7 mouse cellular contexts compared by ENCODE assay signal in genomic region chr6:126939487-126940171, GRCm38 (mm10). TPM values are rescaled to one million over a fixed set of nuclear protein-coding genes. Genes with fewer than 3 reads are reported as not detected.
DNase-seq lines count a peak whose midpoint lies in the region; ATAC-seq and TF ChIP-seq lines count a peak whose summit lies in the region.

Rad51ap1 (minus strand) TSS chr6:126939587.
D6Wsu163e (plus strand) TSS chr6:126939962.

- DNase-seq in adrenal gland, postnatal 10 days: peak; percentile 95
- DNase-seq in embryonic facial prominence, embryonic 10.5 days (ENCODE audit: low spot score): peak; percentile 96
- peak; percentile 66 for DNase-seq in gonadal fat pad, adult 2 months (ENCODE audit: low read depth)
- peak; percentile 97 for DNase-seq in left cerebral cortex, postnatal 4 days

- H3K4me3 ChIP-seq in embryonic facial prominence, embryonic 10.5 days: peak within 1 kb of the TSS; percentile 83
- peak within 1 kb of the TSS; percentile 58 for H3K4me3 ChIP-seq in intestine, postnatal 0 days (ENCODE audit: low read depth, low read length)
- peak within 1 kb of the TSS; percentile 78 for H3K4me3 ChIP-seq in midbrain, embryonic 12.5 days
- peak within 1 kb of the TSS; percentile 78 for H3K4me3 ChIP-seq in small intestine, adult 2 months (ENCODE audit: low read depth, low read length)

- H3K4me2 ChIP-seq in intestine, postnatal 0 days (replicated peaks; ENCODE audit: low read depth): peak within 1 kb of the TSS; percentile 87
- H3K4me2 ChIP-seq in midbrain, embryonic 12.5 days (replicated peaks): peak within 1 kb of the TSS; percentile 98

- intact Hi-C loops in left cerebral cortex, postnatal 4 days (cut with DNase I): no loop called here

- under 1% methylated on average over 33 of the region's 33 CpGs for WGBS in embryonic facial prominence, embryonic 10.5 days
- WGBS in intestine, postnatal 0 days: under 1% methylated on average over 33 of the region's 33 CpGs
- WGBS in midbrain, embryonic 12.5 days: under 1% methylated on average over 33 of the region's 33 CpGs
- WGBS in small intestine, adult 2 months: under 1% methylated on average over 33 of the region's 33 CpGs

- no peak for TF ChIP-seq POLR2A in small intestine, adult 2 months (IDR thresholded peaks at IDR 0.05; ENCODE audit: low read depth, low read length)

- peak within 1 kb of the TSS; percentile 47 for H3K9ac ChIP-seq in intestine, postnatal 0 days (ENCODE audit: low read depth, low read length)
- H3K9ac ChIP-seq in midbrain, embryonic 12.5 days (replicated peaks): peak within 1 kb of the TSS; percentile 79

- H3K36me3 ChIP-seq in embryonic facial prominence, embryonic 10.5 days (replicated peaks): peaks cover 9% of the 10 kb centered on the region
- 0 out of 2 replicates have a peak, but pooled peaks cover 6% of the 10 kb centered on the region for H3K36me3 ChIP-seq in intestine, postnatal 0 days (ENCODE audit: control insufficient read depth, insufficient read depth)
- peaks cover 14% of the 10 kb centered on the region; the same call in 1 of the 2 replicates for H3K36me3 ChIP-seq in midbrain, embryonic 12.5 days
- H3K36me3 ChIP-seq in small intestine, adult 2 months (ENCODE audit: control insufficient read depth, insufficient read depth, low read length): peaks cover 14% of the 10 kb centered on the region

- peaks cover 30% of the 10 kb centered on the region for H3K4me1 ChIP-seq in embryonic facial prominence, embryonic 10.5 days
- H3K4me1 ChIP-seq in intestine, postnatal 0 days (replicated peaks; ENCODE audit: control insufficient read depth, insufficient read depth, low read length): 0 out of 2 replicates have a peak, but pooled peaks cover 4% of the 10 kb centered on the region
- H3K4me1 ChIP-seq in midbrain, embryonic 12.5 days: peaks cover 31% of the 10 kb centered on the region
- H3K4me1 ChIP-seq in small intestine, adult 2 months (ENCODE audit: control insufficient read depth, insufficient read depth, insufficient read length, low read length): peaks cover 4% of the 10 kb centered on the region

- peak; percentile 0; the same call in 1 of the 2 replicates for TF ChIP-seq CTCF in intestine, postnatal 0 days (IDR thresholded peaks at IDR 0.05; ENCODE audit: low read depth)
- TF ChIP-seq CTCF in small intestine, adult 2 months (IDR thresholded peaks at IDR 0.05; ENCODE audit: extremely low read depth, insufficient read length, insufficient replicate concordance, low read depth, low read length): no peak

- no peaks in the 10 kb centered on the region for H3K9me3 ChIP-seq in embryonic facial prominence, embryonic 10.5 days
- no peaks in the 10 kb centered on the region for H3K9me3 ChIP-seq in intestine, postnatal 0 days (ENCODE audit: control insufficient read depth)
- H3K9me3 ChIP-seq in midbrain, embryonic 12.5 days: no peaks in the 10 kb centered on the region

- H3K27ac ChIP-seq in embryonic facial prominence, embryonic 10.5 days (replicated peaks): peak within 1 kb of the TSS; percentile 88
- H3K27ac ChIP-seq in intestine, postnatal 0 days (ENCODE audit: low read depth, low read length): no peak within 1 kb of the TSS; the same call in 1 of the 2 replicates
- H3K27ac ChIP-seq in midbrain, embryonic 12.5 days (replicated peaks): peak within 1 kb of the TSS; percentile 30; the same call in 1 of the 2 replicates
- 0 out of 2 replicates have a peak within 1 kb of the TSS, but pooled peaks have one; percentile 9 for H3K27ac ChIP-seq in small intestine, adult 2 months (ENCODE audit: insufficient read depth, low read depth, low read length)

- H3K27me3 ChIP-seq in embryonic facial prominence, embryonic 10.5 days (replicated peaks; ENCODE audit: low read depth, poor library complexity, severe bottlenecking): no peaks in the 10 kb centered on the region
- H3K27me3 ChIP-seq in intestine, postnatal 0 days (replicated peaks; ENCODE audit: control insufficient read depth, insufficient read depth, low read length): no peaks in the 10 kb centered on the region
- no peaks in the 10 kb centered on the region for H3K27me3 ChIP-seq in midbrain, embryonic 12.5 days
- no peaks in the 10 kb centered on the region for H3K27me3 ChIP-seq in small intestine, adult 2 months (ENCODE audit: control insufficient read depth, insufficient read depth, low read length)

- ATAC-seq in intestine, postnatal 0 days: peak; percentile 100
- ATAC-seq in midbrain, embryonic 12.5 days (ENCODE audit: low FRiP score, low read depth): peak; percentile 98

RNA-seq across cellular contexts. Expression of gene Rad51ap1, which starts in this region (rescaled TPM):
- 10 to 100 TPM; 11.1 to 12.1 TPM for total RNA-seq in adrenal gland, postnatal 10 days (2021)
- 76.9 and 79.3 TPM in 2 replicates for polyA plus RNA-seq in embryonic facial prominence, embryonic 10.5 days (2016; fragmentation: Nextera tagmentation; extraction: Ambion mirVana)
- polyA plus RNA-seq in gonadal fat pad, adult 2 months (2012; rRNA removed): 1.1 and 1.4 TPM in 2 replicates
- 11.5 and 12.8 TPM in 2 replicates for polyA plus RNA-seq in intestine, postnatal 0 days (2015; fragmentation: Nextera tagmentation; extraction: Ambion mirVana)
- 1 to 10 TPM; 6.8 to 8.1 TPM for total RNA-seq in left cerebral cortex, postnatal 4 days (2021)
- 56.2 and 56.7 TPM in 2 replicates for polyA plus RNA-seq in midbrain, embryonic 12.5 days (2016; fragmentation: Nextera tagmentation; extraction: Ambion mirVana)
- 1.1 and 2.3 TPM in 2 replicates for polyA plus RNA-seq in small intestine, adult 2 months (2012; rRNA removed)

RNA-seq across cellular contexts. Expression of gene D6Wsu163e, which starts in this region (rescaled TPM):
- total RNA-seq in adrenal gland, postnatal 10 days (2021): 10 to 100 TPM; 17.5 to 19.7 TPM
- polyA plus RNA-seq in embryonic facial prominence, embryonic 10.5 days (2016; fragmentation: Nextera tagmentation; extraction: Ambion mirVana): 11.0 and 13.1 TPM in 2 replicates
- 6.2 and 6.6 TPM in 2 replicates for polyA plus RNA-seq in gonadal fat pad, adult 2 months (2012; rRNA removed)
- polyA plus RNA-seq in intestine, postnatal 0 days (2015; fragmentation: Nextera tagmentation; extraction: Ambion mirVana): 16.2 and 19.5 TPM in 2 replicates
- total RNA-seq in left cerebral cortex, postnatal 4 days (2021): 10 to 100 TPM; 44.1 to 55.6 TPM
- 20.2 and 24.7 TPM in 2 replicates for polyA plus RNA-seq in midbrain, embryonic 12.5 days (2016; fragmentation: Nextera tagmentation; extraction: Ambion mirVana)
- polyA plus RNA-seq in small intestine, adult 2 months (2012; rRNA removed): 0.57 and 1.1 TPM in 2 replicates
